Mouse (Mus musculus): Measurements from ENCODE around the gene Eif4enif1.
"Not testable (repeated sequence)": the region's sequence is repeated elsewhere in the genome, so short reads cannot be mapped to it uniquely, and the experiment has no call there.

The Eif4enif1 gene

GRCm38 (mm10) chr11:3181971-3182370 is 20.2 kb upstream of the Eif4enif1 start:
- DNase-seq (ENCODE audit: low read depth) = not testable (repeated sequence)

GRCm38 (mm10) chr11:3182707-3183106 is 19.5 kb upstream of the Eif4enif1 start:
- DNase-seq (ENCODE audit: low read depth) = peak; percentile 17

DNA sequence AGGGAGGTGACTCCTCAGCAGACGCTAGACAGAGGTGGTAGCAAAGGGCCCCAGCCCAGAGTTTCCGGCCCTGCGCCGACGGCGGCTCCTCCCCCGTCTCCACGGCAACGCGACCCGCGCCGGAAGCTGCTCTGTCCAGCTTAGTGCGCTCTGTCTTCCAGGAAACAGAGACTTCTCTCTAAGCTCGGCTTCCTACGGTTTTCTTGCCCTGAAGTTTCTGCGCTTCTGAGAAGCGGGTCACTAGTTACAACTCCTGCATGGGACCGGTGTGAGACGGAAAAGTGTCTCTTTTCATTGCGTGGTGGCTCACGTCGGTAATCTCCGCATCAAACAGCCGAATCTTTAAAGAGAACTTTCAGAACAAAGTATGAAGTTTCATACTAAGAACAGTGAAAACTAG is 8.8 kb upstream of the Eif4enif1 start, which contains the start of gene Sfi1:
TSS of gene Sfi1 (minus strand) at position 101 of the 400 bp plus-strand sequence.
- DNase-seq (ENCODE audit: low read depth) = no peak

GRCm38 (mm10) chr11:3200636-3201035 is 1.6 kb upstream of the Eif4enif1 start:
- DNase-seq (ENCODE audit: low read depth) = not testable (repeated sequence)

DNA sequence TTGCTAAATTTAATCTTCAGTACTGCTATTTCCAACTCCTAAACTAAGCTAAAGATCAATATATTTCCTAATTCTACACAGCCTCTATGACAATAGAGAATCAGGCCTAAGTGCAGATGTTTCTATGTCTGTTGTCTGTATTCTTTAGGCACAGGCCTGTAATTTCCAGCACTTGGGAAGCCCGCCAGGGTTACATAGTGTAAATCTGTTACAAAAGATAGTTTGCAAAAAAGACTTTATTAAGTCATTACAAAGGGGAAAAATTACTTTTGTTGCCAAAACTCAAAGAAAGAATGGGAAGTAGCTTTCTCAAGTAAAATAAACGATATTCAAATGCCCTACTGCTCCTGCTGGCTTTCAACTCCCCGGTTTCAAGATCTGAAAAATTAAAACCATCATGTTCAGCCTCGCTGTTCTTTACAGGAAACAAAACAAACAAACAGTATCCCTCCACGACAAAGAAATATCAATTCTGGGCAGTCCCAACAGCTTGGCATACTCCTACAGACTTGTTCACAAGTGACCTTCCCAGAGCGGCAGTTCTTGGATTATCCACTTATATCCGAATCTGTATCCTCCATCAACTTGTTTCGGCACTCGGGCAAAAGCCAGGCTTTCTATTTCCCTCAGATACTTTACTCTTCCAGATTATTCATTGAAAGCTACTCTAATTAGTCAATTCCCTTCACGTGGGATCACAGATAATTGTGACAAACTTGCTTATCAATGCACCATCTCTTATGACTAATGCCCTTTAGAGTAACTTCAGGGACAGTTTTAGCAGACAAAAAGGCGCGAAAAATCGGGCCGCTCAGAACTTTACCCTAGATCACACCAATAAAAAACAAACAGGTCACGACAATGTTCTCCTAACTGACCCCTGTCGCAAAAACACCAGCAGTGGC is 614 bp upstream of the Eif4enif1 start:
- peak; percentile 40 for DNase-seq (ENCODE audit: low read depth)

GRCm38 (mm10) chr11:3202781-3203441 is 719 bp downstream of the Eif4enif1 start:
- no peak for DNase-seq (ENCODE audit: low read depth)

GRCm38 (mm10) chr11:3203771-3204170 is 1.6 kb downstream of the Eif4enif1 start:
- DNase-seq (ENCODE audit: low read depth) = no peak

DNA sequence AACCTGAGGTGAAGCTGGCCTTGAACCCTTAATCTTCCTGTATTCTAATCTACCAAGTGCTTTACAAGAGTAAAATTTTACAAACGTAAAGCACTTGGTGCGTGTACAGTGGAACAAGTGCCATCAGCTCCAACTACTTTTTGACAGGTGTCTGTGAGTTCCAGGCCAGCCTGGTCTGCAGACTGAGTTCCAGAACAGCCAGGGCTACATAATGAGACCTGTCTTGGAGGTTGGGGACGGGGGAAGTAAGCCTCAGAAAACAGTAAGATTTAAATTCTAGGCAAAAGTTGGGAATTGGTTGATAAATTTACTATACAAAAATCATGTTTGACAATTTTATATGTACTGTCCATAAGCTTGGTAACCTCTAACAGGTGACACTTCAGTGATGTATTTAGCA is 3.0 kb downstream of the Eif4enif1 start:
- no peak for DNase-seq (ENCODE audit: low read depth)

DNA sequence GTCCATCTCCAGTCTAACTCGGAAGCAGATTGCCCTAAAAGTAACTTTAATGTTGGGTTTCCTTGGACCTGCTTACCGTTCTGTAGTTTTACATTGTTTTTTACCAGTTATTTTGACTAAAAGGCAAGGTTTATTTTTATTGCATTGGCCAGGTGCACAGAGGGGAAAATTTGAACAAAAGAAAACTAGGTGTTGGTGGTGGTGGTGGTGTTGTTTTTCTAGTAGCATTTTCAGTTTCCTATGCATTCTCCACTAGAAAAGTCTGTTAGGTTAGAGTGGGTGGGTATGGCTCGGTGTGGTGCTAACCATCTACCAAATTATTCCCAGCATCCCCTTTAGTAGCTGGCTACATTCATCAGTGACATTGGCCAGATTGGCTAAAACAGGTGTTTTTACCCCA is 4.6 kb downstream of the Eif4enif1 start:
- no peak for DNase-seq (ENCODE audit: low read depth)

- DNase-seq (ENCODE audit: low read depth) = peak; percentile 31
Measured at GRCm38 (mm10) chr11:3212526-3212925, 10.3 kb downstream of the Eif4enif1 start.

DNA sequence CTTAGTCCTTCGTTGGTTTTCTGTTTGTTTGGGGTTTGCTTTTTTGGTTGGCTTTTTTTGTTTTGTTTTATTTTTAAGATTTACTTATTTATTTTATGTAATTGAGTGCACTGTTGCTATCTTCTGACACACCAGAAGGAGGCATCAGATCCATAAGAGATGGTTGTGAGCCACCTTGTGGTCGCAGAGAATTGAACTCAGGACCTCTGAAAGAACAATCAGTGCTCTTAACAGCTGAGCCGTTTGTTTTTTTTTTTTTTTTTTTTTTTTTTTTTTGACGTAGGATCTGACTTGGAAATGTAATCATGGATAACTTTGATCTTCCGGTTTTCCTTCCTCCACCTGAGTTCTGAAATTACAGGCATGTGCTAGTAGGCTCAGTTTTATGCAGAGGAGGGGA is 20.9 kb downstream of the Eif4enif1 start:
- no peak for DNase-seq (ENCODE audit: low read depth)

DNA sequence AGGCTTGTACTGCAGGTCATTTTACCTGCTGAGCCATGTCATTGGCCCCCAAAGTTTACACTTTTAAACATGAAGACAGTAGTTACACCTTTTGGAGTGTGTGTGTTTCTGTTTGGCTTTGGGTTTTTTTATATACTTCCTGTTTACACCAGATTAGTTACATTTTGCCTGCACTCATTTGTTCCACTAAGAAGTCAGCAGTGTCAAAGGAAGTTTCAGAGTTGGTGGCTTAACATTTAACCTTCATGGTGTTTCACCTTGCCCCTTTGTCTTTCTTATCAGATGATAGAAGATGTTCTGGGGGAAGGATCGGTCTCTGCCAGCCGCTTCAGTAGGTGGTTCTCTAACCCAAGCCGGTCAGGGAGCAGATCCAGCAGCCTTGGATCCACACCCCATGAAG is 24.9 kb downstream of the Eif4enif1 start:
- DNase-seq (ENCODE audit: low read depth) = no peak

DNA sequence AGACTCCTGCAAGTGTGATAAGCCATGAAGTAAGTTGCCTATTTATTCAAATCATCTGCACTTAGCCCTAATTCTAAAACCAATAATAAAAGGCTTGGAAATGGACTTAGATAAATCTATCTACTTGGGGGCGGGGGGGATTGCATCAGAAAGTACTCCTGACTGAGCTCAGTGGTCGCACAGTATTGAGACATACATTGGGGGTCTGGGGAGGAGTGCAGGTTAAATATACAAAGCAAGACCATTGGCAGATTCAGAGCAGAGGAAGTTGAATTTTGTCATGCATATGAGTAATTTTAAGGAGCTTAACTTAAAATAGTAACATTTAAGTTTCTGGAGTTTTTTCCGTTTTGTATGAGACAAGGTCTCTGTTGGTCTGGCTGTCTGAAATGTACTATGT is 30.1 kb downstream of the Eif4enif1 start:
- no peak for DNase-seq (ENCODE audit: low read depth)

GRCm38 (mm10) chr11:3233704-3234103 is 31.5 kb downstream of the Eif4enif1 start:
- DNase-seq (ENCODE audit: low read depth) = no peak

DNA sequence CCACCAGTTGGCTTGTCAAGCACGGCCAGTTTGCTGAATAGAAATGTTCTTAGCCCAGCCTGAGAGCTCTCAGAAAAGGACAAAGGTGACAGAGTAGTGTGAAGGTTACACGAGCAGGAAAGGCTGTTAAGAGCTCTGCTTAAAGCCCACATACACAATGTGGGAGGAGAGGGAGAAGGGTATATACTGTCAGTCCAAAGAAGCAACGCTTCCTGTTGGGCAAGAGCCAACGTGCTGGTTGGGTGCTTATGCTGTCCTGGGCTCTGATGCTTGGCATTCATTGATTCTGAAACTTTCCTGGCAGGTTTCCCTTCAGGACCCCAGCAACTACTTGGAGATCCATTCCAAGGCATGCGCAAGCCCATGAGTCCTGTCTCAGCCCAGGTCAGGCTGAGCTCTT is 33.1 kb downstream of the Eif4enif1 start:
- no peak for DNase-seq (ENCODE audit: low read depth)

GRCm38 (mm10) chr11:3242395-3242794 is 40.2 kb downstream of the Eif4enif1 start:
- DNase-seq (ENCODE audit: low read depth) = no peak

DNA sequence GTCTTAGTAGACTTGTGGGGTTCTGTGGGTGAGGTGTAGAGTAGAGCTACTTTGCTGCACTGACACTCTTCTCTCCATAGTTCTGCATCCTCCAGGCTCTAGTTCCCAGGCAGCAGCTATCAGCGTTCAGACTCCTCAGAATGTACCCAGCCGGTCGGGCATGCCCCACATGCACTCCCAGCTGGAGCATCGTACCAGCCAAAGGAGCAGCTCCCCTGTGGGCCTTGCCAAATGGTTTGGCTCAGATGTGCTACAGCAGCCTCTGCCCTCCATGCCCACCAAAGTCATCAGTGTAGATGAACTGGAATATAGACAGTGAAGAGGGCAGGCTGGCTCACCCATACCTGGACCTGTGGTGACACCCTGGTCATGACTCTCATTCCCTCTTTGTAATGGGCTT is 41.6 kb downstream of the Eif4enif1 start:
- DNase-seq (ENCODE audit: low read depth) = no peak

DNA sequence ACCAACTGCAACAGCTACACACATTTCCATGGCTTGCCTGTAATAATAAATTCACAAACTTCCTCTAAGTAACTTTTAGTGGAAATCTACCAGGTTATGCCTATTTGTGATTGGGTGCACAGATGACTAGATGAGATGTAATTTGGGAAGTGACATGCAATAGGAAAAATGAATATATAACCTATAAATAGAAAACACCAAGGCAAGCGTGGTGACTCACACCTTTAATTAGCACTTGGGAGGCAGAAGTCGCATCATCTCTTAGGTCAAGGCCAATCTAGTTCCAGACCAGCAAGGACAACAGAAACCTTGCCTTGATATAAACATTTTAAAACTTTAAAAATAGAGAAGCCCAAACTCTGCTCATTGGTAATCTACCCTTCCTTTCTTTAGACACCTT is 45.2 kb downstream of the Eif4enif1 start:
- DNase-seq (ENCODE audit: low read depth) = peak; percentile 56

- DNase-seq (ENCODE audit: low read depth) = no peak
Measured at GRCm38 (mm10) chr11:3259537-3259936, 57.3 kb downstream of the Eif4enif1 start.

DNA sequence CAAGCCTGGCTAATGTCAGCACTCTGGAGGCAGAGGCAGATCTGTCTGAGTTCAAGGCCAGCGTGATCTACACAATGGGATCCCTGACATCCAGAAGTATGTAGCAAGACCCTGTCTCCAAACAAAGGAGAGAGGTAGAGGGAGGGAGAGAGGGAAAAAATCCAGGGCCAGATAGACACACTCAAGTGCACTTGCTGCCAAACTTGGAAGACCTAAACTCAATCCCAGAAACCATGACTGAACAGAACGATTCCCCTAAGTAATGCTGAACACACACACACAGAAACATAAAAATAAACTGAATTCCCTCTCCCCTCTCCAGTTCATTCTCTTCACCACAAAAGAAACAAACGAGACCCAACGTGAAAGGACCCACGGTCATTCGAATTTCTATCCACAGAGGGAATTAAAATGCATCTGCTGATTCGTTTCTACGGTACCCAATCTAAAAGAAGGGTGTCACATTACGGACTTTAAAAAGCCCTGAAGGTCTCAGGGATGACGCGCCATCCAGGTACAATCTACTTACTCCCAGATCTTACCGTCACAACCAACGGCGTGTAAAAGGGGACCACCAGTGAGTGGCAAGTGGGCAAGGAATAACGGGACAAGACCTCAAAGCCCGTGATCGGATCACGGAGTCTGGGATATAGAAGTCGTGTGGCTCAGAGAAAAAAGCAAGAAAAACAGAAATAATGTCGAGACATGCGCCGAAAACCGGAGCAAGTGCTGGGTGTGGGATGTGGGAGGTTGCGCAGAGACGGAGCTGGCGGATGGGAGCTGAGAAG is 63.3 kb downstream of the Eif4enif1 start:
- DNase-seq (ENCODE audit: low read depth) = peak; percentile 54

- DNase-seq (ENCODE audit: low read depth) = peak; percentile 97
Measured at GRCm38 (mm10) chr11:3266079-3266685, 64.0 kb downstream of the Eif4enif1 start, which contains the start of gene Drg1. Gene Drg1 (minus strand): TSS chr11:3266415.

DNA sequence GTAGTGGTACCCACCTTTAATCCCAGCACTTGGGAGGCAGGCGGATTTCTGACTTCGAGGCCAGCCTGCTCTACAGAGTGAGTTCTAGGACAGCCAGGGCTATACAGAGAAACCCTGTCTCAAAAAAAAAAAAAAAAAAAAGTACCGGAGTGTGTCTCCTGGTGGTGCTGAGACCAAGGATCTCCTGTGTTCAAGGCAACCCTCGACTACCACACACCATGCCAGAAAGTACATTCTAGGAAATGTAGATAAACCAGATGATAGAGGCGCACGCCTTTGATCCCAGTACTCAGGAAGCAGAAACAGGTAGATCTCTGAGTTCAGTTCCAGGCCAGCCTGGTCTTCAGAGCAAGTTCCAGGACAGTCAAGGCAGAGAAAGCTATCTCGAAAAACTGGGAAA is 64.9 kb downstream of the Eif4enif1 start:
- peak; percentile 36 for DNase-seq (ENCODE audit: low read depth)

Data from NIH3T3 (cell line).